Mouse (Mus musculus): ENCODE results near the gene Polr2c. TPM values are rescaled to one million over a fixed set of nuclear protein-coding genes. Genes with fewer than 3 reads are reported as not detected.
A peak's percentile ranks its signal among the peaks of the same experiment; 100 is the strongest.

Polr2c gene
- polyA plus RNA-seq, 1 experiment from 2014 or later = 179 TPM

- 84% methylated on average over 10 of the region's 10 CpGs for WGBS
- Histone ChIP-seq H3K36me3 (ENCODE audit: insufficient read depth, low read length) (peaks cover 52% of the 10 kb centered on the region), H3K27me3 (ENCODE audit: insufficient read depth, low read length) (no peaks in the 10 kb centered on the region), H3K27ac (ENCODE audit: low read length) (no peak overlapping the region), H3K9me3 (ENCODE audit: low read length) (no peaks in the 10 kb centered on the region), H3K4me3 (ENCODE audit: low read length) (no peak overlapping the region), H3K4me1 (ENCODE audit: insufficient read depth, low read length) (peaks cover 10% of the 10 kb centered on the region), H3K9ac (replicated peaks; ENCODE audit: low read length) (no peak overlapping the region), H3K4me2 (replicated peaks; ENCODE audit: low read depth, low read length) (no peak overlapping the region)
- ATAC-seq (ENCODE audit: low FRiP score, low TSS enrichment) = no peak
These were observed 8.0 kb downstream of the Polr2c start for GRCm38 (mm10) chr8:94865292-94865691.

- no peak overlapping the region for H3K27ac ChIP-seq (ENCODE audit: low read length)
- H3K36me3 ChIP-seq (ENCODE audit: insufficient read depth, low read length) = peaks cover 49% of the 10 kb centered on the region
- 86% methylated on average over 9 of the region's 9 CpGs for WGBS
- no peak overlapping the region for H3K9ac ChIP-seq (replicated peaks; ENCODE audit: low read length)
- no peaks in the 10 kb centered on the region for H3K9me3 ChIP-seq (ENCODE audit: low read length)
- H3K27me3 ChIP-seq (ENCODE audit: insufficient read depth, low read length) = no peaks in the 10 kb centered on the region
- H3K4me3 ChIP-seq (ENCODE audit: low read length) = no peak overlapping the region
- H3K4me2 ChIP-seq (replicated peaks; ENCODE audit: low read depth, low read length) = no peak overlapping the region
- H3K4me1 ChIP-seq (ENCODE audit: insufficient read depth, low read length) = peaks cover 26% of the 10 kb centered on the region
- ATAC-seq (ENCODE audit: low FRiP score, low TSS enrichment) = no peak
These were observed 9.7 kb downstream of the Polr2c start for GRCm38 (mm10) chr8:94866921-94867320.

GRCm38 (mm10) chr8:94869146-94869545, 11.9 kb downstream of the Polr2c start:
- no peak overlapping the region for H3K4me2 ChIP-seq (replicated peaks; ENCODE audit: low read depth, low read length)
- 67% methylated on average over 7 of the region's 7 CpGs for whole genome bisulfite sequencing
- no peak for ATAC-seq (ENCODE audit: low FRiP score, low TSS enrichment)
- H3K36me3 ChIP-seq (ENCODE audit: insufficient read depth, low read length) = peaks cover 33% of the 10 kb centered on the region
- no peaks in the 10 kb centered on the region for H3K27me3 ChIP-seq (ENCODE audit: insufficient read depth, low read length)
- no peak overlapping the region for H3K4me3 ChIP-seq (ENCODE audit: low read length)
- H3K9ac ChIP-seq (replicated peaks; ENCODE audit: low read length) = no peak overlapping the region
- no peak overlapping the region for H3K27ac ChIP-seq (ENCODE audit: low read length)
- H3K9me3 ChIP-seq (ENCODE audit: low read length) = no peaks in the 10 kb centered on the region
- peaks cover 38% of the 10 kb centered on the region for H3K4me1 ChIP-seq (ENCODE audit: insufficient read depth, low read length)

- Histone ChIP-seq H3K27ac (ENCODE audit: low read length) (no peak overlapping the region), H3K4me3 (ENCODE audit: low read length) (peak overlapping the region; percentile 57), H3K27me3 (ENCODE audit: insufficient read depth, low read length) (peaks cover 3% of the 10 kb centered on the region; the same call in 1 of the 2 replicates), H3K36me3 (ENCODE audit: insufficient read depth, low read length) (peaks cover 24% of the 10 kb centered on the region), H3K4me1 (ENCODE audit: insufficient read depth, low read length) (peaks cover 46% of the 10 kb centered on the region), H3K9me3 (ENCODE audit: low read length) (no peaks in the 10 kb centered on the region), H3K4me2 (replicated peaks; ENCODE audit: low read depth, low read length) (peak overlapping the region; percentile 97), H3K9ac (replicated peaks; ENCODE audit: low read length) (peak overlapping the region; percentile 67; the same call in 1 of the 2 replicates)
- 25% methylated on average over 4 of the region's 4 CpGs for WGBS
- ATAC-seq (ENCODE audit: low FRiP score, low TSS enrichment) = no peak
These were observed 12.8 kb downstream of the Polr2c start for GRCm38 (mm10) chr8:94870003-94870402.

GRCm38 (mm10) chr8:94870474-94871107, 13.3 kb downstream of the Polr2c start:
- H3K9ac ChIP-seq (replicated peaks; ENCODE audit: low read length) = peak overlapping the region; percentile 67
- H3K4me2 ChIP-seq (replicated peaks; ENCODE audit: low read depth, low read length) = peak overlapping the region; percentile 97
- ATAC-seq (ENCODE audit: low FRiP score, low TSS enrichment) = peak; percentile 21
- peaks cover 18% of the 10 kb centered on the region for H3K36me3 ChIP-seq (ENCODE audit: insufficient read depth, low read length)
- no peaks in the 10 kb centered on the region for H3K9me3 ChIP-seq (ENCODE audit: low read length)
- H3K27me3 ChIP-seq (ENCODE audit: insufficient read depth, low read length) = peaks cover 5% of the 10 kb centered on the region; the same call in 1 of the 2 replicates
- H3K27ac ChIP-seq (ENCODE audit: low read length) = peak overlapping the region; percentile 83
- H3K4me1 ChIP-seq (ENCODE audit: insufficient read depth, low read length) = peaks cover 52% of the 10 kb centered on the region
- WGBS = 1% methylated on average over 22 of the region's 22 CpGs
- H3K4me3 ChIP-seq (ENCODE audit: low read length) = peak overlapping the region; percentile 57

GRCm38 (mm10) chr8:94871108-94871894, 14.1 kb downstream of the Polr2c start:
- peak overlapping the region; percentile 67 for H3K9ac ChIP-seq (replicated peaks; ENCODE audit: low read length)
- H3K4me2 ChIP-seq (replicated peaks; ENCODE audit: low read depth, low read length) = peak overlapping the region; percentile 97
- WGBS = 2% methylated on average over 7 of the region's 7 CpGs
- H3K9me3 ChIP-seq (ENCODE audit: low read length) = no peaks in the 10 kb centered on the region
- H3K36me3 ChIP-seq (ENCODE audit: insufficient read depth, low read length) = peaks cover 11% of the 10 kb centered on the region
- H3K4me1 ChIP-seq (ENCODE audit: insufficient read depth, low read length) = peaks cover 54% of the 10 kb centered on the region
- ATAC-seq (ENCODE audit: low FRiP score, low TSS enrichment) = peak; percentile 72
- peaks cover 5% of the 10 kb centered on the region; the same call in 1 of the 2 replicates for H3K27me3 ChIP-seq (ENCODE audit: insufficient read depth, low read length)
- peak overlapping the region; percentile 57 for H3K4me3 ChIP-seq (ENCODE audit: low read length)
- peak overlapping the region; percentile 83 for H3K27ac ChIP-seq (ENCODE audit: low read length)

GRCm38 (mm10) chr8:94872156-94872555, 14.9 kb downstream of the Polr2c start:
- no peak for ATAC-seq (ENCODE audit: low FRiP score, low TSS enrichment)
- Histone ChIP-seq H3K27ac (ENCODE audit: low read length) (peak overlapping the region; percentile 83), H3K4me3 (ENCODE audit: low read length) (0 out of 2 replicates have a peak overlapping the region, but pooled peaks have one; percentile 4), H3K9me3 (ENCODE audit: low read length) (no peaks in the 10 kb centered on the region), H3K4me1 (ENCODE audit: insufficient read depth, low read length) (peaks cover 59% of the 10 kb centered on the region), H3K4me2 (replicated peaks; ENCODE audit: low read depth, low read length) (peak overlapping the region; percentile 97), H3K27me3 (ENCODE audit: insufficient read depth, low read length) (peaks cover 5% of the 10 kb centered on the region; the same call in 1 of the 2 replicates), H3K9ac (replicated peaks; ENCODE audit: low read length) (peak overlapping the region; percentile 2), H3K36me3 (ENCODE audit: insufficient read depth, low read length) (peaks cover 4% of the 10 kb centered on the region; the same call in 1 of the 2 replicates)
- 54% methylated on average over 3 of the region's 3 CpGs for WGBS

GRCm38 (mm10) chr8:94872576-94872975, 15.3 kb downstream of the Polr2c start:
- WGBS = 87% methylated on average over 2 of the region's 2 CpGs
- no peak overlapping the region for H3K4me3 ChIP-seq (ENCODE audit: low read length)

GRCm38 (mm10) chr8:94874358-94874757, 17.1 kb downstream of the Polr2c start:
- peak overlapping the region; percentile 96 for H3K4me2 ChIP-seq (replicated peaks; ENCODE audit: low read depth, low read length)
- no peak for ATAC-seq (ENCODE audit: low FRiP score, low TSS enrichment)
- peaks cover 56% of the 10 kb centered on the region for H3K4me1 ChIP-seq (ENCODE audit: insufficient read depth, low read length)
- H3K36me3 ChIP-seq (ENCODE audit: insufficient read depth, low read length) = no peaks in the 10 kb centered on the region
- no peak overlapping the region for H3K27ac ChIP-seq (ENCODE audit: low read length)
- H3K4me3 ChIP-seq (ENCODE audit: low read length) = peak overlapping the region; percentile 63
- WGBS = 11% methylated on average over 6 of the region's 6 CpGs
- 0 out of 2 replicates have a peak overlapping the region, but pooled peaks have one; percentile 19 for H3K9ac ChIP-seq (replicated peaks; ENCODE audit: low read length)
- peaks cover 5% of the 10 kb centered on the region; the same call in 1 of the 2 replicates for H3K27me3 ChIP-seq (ENCODE audit: insufficient read depth, low read length)
- no peaks in the 10 kb centered on the region for H3K9me3 ChIP-seq (ENCODE audit: low read length)

More at GRCm38 (mm10) chr8:94872576-94872975, 15.3 kb downstream of the Polr2c start:
- H3K9ac ChIP-seq (replicated peaks; ENCODE audit: low read length) = peak overlapping the region; percentile 2; the same call in 1 of the 2 replicates
- 0 out of 2 replicates have a peak overlapping the region, but pooled peaks have one; percentile 14 for H3K27ac ChIP-seq (ENCODE audit: low read length)
- no peaks in the 10 kb centered on the region for H3K9me3 ChIP-seq (ENCODE audit: low read length)
- peaks cover 59% of the 10 kb centered on the region for H3K4me1 ChIP-seq (ENCODE audit: insufficient read depth, low read length)
- H3K4me2 ChIP-seq (replicated peaks; ENCODE audit: low read depth, low read length) = peak overlapping the region; percentile 97
- H3K27me3 ChIP-seq (ENCODE audit: insufficient read depth, low read length) = peaks cover 5% of the 10 kb centered on the region; the same call in 1 of the 2 replicates
- H3K36me3 ChIP-seq (ENCODE audit: insufficient read depth, low read length) = peaks cover 1% of the 10 kb centered on the region; the same call in 1 of the 2 replicates
- no peak for ATAC-seq (ENCODE audit: low FRiP score, low TSS enrichment)
